Mouse (Mus musculus) heart, postnatal 14 days (tissue): ENCODE data around the gene Csnk1d. TPM values are rescaled to one million over a fixed set of nuclear protein-coding genes. Genes with fewer than 3 reads are reported as not detected.

Experiments
- DNase-seq, 2 experiments: peaks; one replicate each; pipeline ENCODE4 v3.0.0; 2021 to 2022
- intact Hi-C: fragments of 180-260 bp; cut with DNase I; formaldehyde crosslinking; loops from one replicate; pipeline ENCODE4 v1.15.1; 2025
- long read RNA-seq, 2 experiments: library from polyadenylated mRNA; stranded (forward); transcript quantifications; one replicate each; pipeline ENCODE4 v2.0.0; 2021
- total RNA-seq, 2 experiments: library from RNA; stranded (reverse); gene quantifications; 2 replicates each; pipeline ENCODE4 v1.2.3; 2021

Gene Csnk1d
- total RNA-seq = 10 to 100 TPM; 70.8 to 73.8 TPM
- long read RNA-seq, experiment 1, transcript Csnk1d-202 (10 exons, 3,500 nt) = minor isoform, 32 of 111 reads
- long read RNA-seq, experiment 1, transcript Csnk1d-201 (9 exons, 3,675 nt) = major isoform, 55 of 111 reads
- long read RNA-seq, experiment 1, partial matches to known transcripts = 3 of 111 reads
- long read RNA-seq, experiment 1, other reads (novel, unspliced or antisense) = 21 of 111 reads
- long read RNA-seq, experiment 2, transcript Csnk1d-201 (9 exons, 3,675 nt) = major isoform, 41 of 82 reads
- long read RNA-seq, experiment 2, transcript Csnk1d-202 (10 exons, 3,500 nt) = minor isoform, 17 of 82 reads
- long read RNA-seq, experiment 2, partial matches to known transcripts = 12 of 82 reads
- long read RNA-seq, experiment 2, other reads (novel, unspliced or antisense) = 12 of 82 reads

DNA sequence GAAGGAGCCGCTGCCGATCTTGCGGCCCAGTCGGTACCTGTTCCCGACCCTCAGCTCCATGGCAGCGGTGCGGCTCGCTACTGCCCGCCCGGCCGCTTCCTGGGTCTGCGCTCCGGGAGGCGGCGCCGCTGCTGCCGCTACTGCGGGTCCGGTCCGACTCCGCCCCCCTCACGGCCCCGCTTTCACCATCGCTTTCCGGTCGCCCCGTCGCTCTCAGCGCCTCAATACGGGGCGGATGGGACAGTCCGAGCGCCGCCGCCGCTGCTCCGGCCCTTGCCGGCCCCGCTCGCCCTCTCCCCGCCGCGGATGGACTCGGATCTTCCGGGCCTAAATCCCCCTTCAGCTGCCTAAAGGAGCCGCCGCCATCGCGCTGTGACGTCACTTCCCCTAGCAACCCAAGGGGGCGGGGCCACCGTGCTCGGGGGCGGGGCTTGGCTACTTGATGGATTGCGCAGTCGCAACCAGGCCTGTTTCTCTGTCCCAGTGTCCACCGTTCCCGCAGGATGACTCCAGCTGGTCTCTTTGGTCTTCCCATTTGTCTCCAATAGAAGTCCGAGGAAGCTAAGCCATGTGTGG, at the start of gene Csnk1d:
TSS of gene Csnk1d (minus strand) at position 380 of the 576 bp plus-strand sequence.
- peak; percentile 99 to 100 for DNase-seq
- intact Hi-C loops = loop anchor here (2.0 kb wide), 1 partner anchor 166 kb away; the partner anchor contains the start of gene Fasn

DNA sequence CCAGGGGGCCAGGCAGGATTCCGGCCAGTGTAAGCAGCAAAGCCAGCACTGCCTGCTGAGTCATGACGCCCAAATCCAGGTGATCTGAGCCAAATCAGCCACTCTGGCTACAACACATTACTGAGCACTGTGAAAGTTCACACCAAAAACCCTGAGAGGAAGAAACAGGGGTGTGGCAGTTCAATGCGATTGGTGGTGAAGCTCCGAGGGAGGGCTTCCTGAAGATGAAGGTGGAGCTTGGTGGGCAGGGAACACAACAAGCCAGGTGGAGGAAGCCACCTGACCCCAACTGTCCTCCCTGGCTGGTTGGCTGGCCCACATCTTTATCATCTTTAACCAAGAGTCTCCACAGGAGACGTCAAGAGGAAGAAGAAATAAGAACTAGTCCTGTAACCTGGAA, 48.2 kb upstream of the Csnk1d start, which contains the start of gene Cd7:
TSS of gene Cd7 (minus strand) at position 117 of the 400 bp plus-strand sequence.
- no peak for DNase-seq
- intact Hi-C loops = no loop called here

DNA sequence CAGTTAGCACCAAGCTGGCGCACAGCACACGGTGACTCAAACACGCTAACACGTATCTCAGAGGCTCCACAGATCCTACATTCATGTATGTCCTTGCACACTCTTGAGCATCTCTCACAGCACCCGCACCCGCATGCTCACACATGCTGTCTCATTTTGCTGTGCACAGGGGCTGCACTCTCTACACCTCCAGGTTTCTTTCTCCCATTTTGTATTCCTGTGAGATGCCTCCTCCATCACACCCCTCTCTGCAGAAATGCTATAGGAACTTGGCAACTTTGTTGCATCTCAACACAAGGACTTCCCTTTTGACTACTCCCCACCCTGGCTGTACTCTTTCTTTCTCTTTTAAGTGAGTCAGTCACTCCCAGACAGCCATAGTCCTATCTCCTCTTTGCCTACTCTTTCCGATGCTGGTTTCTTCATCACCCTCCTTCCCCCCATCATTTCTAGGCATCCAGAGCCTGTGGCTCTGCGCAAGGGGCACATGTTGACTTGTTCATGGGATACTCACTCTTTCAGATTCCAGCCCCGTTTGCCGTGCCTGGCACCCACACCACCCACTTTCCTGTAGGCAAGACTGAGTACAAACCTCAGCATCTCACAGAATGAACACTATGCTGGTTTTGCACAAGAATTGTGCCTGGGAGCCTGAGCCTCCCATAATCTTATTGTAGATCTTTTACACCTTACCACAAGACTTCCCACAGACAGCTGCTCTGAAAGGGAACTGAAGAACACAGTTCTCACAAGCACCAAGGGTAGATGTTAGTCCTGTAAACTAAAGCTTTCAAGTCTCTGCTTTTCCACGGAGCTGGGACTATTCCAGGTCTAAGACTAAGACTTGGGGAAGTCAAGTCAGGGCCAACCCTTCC, 47.5 kb upstream of the Csnk1d start:
- intact Hi-C loops = no loop called here
- no peak for DNase-seq

DNA sequence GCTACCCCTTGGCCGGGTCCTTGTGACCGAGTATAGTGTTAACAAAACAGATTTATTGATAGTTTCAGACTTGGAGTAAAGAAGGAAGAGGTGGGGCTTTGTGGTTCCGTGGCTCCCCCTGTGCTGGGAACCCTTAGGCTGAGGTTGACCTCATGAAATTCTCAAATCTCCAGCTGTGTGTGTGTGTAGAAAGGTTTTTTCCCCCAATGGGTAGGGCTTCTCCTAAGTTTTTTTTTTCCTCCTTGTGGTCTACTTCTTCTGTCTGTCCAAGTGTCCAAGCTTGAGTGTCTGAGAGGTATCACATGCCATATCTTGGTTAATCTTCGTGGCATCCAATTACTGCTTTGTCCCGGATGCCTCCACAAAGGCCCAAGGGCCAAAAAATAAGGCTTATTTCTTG, 42.0 kb upstream of the Csnk1d start:
- DNase-seq = no peak
- intact Hi-C loops = no loop called here

DNA sequence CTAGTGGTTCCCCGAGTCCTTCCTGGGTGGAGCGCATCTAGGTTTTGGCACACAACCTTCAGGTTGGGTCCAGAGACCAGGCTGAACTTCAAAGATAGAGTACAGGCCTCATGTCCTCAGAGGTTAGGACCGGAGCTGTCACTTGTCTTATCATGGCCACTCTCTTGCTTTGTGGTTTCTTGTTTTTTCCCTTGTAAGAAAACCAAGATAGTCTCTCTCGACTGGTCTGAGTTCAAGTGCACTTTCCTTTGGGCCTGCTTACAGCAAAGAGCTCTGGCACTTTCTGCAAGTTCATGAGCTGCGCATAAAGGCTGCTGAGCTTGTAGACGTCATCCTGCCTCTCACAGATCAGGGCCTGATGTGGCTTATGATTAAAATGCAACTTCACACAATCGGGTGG, 36.1 kb upstream of the Csnk1d start:
- no peak for DNase-seq
- intact Hi-C loops = no loop called here

DNA sequence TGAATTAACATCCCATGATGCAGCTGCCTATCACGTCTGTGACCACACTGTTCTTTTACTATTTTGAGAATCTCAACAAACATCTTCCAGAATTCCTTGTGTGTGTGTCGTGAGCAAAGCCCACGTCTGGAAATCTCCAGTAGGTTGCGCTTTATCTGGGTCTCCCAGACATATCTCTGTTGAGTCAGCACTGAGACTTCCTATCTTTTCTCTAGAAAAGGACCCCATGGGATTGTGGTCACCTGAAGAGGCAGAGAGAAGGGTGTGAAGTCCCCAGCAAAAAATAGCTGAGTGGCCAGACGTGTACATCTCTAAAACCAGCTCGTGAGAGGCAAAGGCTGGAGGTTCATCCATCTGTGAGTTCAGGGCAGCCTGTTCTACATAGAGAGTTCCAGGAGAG, 33.0 kb upstream of the Csnk1d start:
- intact Hi-C loops = no loop called here
- DNase-seq = no peak

DNA sequence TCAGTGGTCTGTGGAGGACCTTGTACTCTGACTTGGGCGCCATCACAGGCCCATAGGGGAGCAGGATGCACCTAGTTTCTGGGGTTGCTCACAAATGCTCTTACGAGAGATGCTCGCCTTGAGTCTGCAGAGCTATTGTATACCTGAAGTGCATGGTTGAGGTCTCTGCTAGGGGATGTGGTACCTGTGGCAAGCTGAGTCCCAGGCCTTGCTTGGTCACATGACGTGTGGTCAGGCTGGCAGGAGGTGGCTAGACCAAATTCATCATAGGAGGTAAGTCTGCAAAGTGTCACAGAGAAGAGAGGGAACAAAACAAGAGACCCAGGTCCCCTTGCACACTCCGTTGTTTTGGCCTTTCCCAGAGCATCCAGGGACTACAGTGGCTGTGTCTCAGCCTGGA, 28.4 kb upstream of the Csnk1d start:
- intact Hi-C loops = loop anchor here (2.0 kb wide), 2 partner anchors 21 to 183 kb away; no protein-coding TSS in a partner anchor
- DNase-seq = no peak

DNA sequence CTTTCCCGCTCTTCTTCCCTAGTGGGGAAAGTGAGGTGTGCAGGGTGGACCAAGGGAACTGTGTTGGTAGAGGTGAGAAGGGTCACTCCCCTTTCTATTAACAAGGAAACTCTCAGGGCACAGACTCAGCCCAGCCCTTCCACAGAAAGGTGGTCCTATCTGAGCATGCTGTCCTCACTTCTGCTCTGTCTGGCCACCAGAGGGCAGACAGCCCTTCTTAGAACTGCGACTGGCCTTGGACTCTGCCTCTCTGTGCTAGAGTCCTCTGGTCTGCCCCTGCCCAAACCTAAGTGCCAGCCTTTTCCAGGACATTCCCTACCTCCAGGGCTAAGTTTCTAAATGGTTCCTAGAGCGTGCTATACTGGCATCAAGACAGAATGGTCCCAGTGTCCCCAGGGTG, 26.6 kb upstream of the Csnk1d start:
- intact Hi-C loops = loop anchor here (2.0 kb wide), 2 partner anchors 23 to 185 kb away; no protein-coding TSS in a partner anchor
- DNase-seq = peak; percentile 68 to 78

DNA sequence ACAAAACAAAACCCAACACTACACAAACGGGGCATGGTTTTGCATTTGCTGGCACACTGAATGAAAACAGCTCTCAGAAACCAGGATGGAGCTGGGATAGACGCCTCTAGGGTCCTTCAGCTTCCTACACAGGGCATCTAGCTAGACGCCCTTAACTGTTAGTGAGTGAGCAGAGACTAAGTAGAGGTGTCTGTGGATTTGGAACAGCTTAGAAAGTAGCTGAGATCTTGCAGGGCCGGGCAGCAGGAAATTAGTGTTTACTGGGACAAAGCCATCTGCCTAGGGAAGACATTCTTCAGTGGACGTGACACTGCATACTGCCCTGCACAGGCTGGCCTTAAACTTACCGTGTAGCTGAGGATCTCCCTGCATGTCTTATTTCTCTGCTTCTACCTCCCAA, 24.3 kb upstream of the Csnk1d start:
- no peak for DNase-seq
- intact Hi-C loops = no loop called here

DNA sequence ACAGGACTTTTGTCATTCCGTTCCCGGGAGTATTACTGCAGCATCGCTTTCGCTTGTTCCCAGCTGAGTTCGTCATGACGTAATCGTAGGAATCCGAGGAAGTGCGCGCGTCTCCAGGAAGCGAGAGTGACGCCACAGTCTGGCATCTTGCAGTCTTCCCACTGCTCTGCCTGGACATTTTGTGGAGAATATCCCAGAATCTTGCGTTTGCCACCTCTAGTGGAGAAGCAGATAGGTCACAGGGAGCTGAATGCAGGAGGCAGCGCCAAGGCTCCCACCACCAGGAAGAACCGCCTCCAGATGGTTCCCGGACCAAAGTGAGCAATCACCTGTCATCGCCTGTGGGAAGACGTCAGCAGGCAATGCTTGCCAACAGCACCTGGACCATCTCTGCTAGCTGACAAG, 23.8 kb upstream of the Csnk1d start:
- peak; percentile 61 to 68 for DNase-seq
- intact Hi-C loops = no loop called here

DNA sequence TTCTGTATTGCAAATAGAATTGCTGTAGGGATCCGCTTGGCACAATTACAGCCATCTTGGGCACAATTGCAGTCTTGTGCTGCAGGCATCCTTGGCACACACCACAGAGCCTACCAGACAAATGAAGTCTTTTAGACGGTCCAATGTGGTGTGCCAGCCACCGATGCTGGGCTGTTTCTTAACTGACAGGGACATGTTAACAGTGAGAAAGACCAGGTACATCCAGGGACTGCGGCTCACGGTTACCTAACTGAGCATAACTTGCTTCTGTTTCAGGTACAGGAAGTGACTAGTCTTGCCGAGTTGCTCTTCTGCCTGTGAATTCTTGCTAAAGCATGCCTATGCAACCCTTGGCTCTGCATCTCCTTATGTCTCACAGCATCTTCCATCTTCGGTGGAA, 22.5 kb upstream of the Csnk1d start:
- intact Hi-C loops = no loop called here
- no peak for DNase-seq

DNA sequence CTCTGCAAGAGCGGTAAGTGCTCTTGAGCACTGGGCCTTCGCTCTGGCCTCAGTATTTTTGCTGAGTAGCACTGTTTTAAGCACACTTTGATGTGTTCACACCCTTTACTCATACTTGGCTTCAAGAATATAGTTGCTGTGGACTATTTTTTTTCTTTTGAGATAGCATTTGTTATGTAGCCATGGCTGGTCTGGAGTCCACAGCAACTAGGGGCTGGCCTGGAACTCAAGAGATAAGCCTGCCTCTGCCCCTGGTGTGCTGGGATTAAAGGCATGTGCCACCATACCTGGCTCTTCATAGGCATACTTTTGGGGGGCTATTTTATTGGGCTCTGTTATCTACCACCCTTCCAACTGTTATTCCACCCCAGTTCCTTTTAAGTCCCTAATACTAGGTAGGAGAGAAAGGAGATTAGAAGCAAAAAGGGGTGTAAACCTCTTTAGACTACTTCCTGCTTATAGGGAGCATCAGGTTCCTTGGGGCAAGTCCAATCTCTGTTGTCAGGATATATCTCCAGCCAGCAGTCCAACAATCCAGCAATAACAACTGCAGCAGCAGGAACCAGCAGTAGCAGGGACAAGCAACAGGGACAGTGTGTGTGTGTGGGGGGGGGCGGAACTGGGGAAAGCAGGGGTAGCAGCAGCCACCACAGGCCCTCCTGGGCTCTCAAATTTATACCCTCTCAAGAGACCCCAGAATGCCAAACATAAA, 19.1 kb upstream of the Csnk1d start:
- DNase-seq = no peak
- intact Hi-C loops = no loop called here

DNA sequence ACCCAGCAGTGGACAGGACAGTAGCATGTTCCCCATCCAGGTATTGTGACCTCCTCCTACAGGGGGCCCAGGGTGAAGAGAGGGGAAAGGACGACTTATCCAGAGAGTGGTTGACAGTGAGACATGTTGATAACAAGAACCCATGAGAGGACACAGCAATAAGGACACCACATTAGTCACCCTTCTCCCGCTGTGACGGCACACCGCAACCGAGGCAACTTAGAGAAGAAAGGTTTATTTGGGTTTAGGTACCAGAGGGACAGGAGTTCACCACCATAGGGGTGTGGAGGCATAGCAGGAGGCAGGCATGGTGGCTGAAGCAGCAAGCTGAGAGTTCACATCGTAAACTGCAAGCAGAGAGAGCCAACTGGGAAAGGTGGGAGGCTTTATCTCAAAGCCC, 15.1 kb upstream of the Csnk1d start:
- no peak for DNase-seq
- intact Hi-C loops = no loop called here

DNA sequence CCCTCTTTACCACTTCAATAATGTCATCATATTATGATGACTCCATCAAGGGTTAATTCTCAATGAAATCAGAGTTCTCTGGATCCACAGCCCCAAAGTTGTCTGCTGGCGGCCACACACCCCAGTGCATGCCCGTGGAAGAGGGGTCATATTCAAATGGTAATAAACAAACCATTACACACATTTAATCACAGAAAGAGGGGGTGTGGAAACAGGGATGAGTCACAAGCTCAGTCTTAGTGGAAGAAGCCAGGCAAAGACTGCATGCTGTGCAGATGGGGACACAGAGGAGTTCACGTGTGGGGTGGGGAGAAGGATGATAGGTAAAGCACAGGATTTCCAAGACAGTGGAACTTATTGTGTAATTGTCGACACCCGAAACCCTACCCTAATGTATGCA, 13.2 kb upstream of the Csnk1d start:
- DNase-seq = no peak
- intact Hi-C loops = no loop called here

DNA sequence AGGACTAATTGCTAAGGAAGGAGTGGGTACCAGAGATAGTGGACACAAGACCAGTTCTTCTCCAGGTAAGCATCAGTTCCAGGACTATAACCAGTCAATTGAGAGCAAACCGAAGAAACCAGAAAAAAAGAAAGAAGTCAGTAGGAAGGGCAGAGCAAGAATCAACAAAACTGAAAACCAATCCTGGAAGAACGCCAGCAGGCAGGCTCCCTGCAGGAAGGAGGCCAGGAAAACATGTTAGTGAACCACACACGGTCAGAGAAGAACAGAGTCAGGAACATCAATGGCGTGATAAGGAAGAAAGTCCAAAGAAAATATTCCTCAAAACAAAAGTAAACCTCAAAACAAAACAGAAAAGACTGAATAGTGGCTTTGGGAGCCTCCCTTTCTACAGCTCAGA, 10.8 kb upstream of the Csnk1d start:
- DNase-seq = peak; percentile 34 to 44
- intact Hi-C loops = no loop called here

DNA sequence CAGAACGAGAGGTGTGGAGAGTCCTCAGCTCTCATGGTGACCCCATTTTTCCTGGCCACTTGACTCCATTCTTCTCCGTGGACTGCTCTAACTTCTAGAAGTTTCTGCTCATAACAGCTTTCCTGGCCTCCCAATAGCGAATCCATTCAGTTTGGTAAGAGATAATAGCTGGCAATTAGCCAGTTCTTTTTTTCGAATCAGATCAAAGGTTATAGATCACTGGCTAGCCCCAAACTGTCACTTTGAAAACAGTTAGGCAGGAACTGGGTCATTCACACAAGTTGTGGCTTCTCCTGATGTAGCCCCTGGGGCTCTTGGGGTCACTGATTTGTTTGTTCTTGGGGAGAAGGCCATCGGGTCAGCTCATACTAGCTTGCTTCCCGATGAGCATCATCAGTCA, 3.6 kb upstream of the Csnk1d start:
- DNase-seq = no peak
- intact Hi-C loops = no loop called here

DNA sequence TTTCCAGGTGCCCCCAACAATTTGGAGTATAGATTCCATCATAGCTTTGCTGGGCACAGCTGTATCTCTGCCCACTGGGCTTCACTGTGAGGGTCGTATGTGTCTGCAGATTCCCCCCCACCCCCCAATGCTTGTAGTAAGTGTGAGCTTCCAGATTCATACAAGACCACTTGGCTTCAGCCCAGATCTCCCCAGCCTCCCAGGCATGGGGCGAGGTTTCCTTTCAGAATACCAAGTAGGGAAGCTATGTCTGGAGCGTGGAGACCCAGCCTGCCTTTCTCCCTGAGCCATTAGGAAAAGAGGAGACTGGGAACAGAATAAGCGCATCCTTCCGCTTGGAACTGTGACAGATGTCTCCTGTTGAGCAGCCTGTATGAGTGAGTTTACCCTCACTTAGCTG, 2.5 kb upstream of the Csnk1d start:
- no peak for DNase-seq
- intact Hi-C loops = no loop called here

DNA sequence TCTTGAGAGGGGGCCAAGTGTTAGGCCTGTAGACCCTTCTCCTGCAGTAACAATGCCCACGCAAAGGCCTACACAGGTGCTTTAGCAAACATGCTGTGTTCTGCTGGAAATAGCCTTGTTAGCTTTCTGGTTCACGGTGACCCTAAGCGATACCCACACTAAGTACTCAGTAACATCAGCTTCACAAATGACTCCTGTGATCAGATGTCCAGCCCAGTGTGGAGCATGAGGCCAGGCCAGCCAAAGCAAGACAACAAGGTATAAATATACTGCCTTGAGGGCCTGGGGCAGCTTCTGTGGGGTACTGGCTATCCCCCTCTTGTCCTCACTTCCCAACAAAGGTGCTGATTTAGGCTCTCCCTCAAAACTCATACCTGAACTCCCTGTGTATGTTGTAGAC, 1.9 kb upstream of the Csnk1d start:
- DNase-seq = no peak
- intact Hi-C loops = no loop called here

DNA sequence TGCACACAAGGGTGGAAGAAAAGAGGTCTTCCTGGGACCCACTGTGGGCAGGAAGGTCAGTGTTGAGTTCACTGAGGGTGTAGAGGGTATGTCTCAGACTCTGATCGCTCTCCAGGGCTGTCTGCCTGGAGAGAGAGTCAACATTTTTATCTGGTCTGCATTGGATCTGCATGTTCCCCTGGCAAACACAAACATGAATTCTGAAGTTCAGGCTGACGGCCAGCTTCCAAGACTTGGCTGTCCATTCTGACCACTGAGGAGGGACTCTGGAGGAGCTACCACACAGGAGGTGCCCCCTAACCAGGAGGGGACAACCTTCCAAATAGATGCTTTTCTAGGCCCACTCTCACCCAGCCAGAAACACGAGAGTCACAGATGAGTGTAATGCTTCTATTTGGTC, 661 bp upstream of the Csnk1d start:
- intact Hi-C loops = loop anchor here (2.0 kb wide), 1 partner anchor 167 kb away; the partner anchor contains the start of gene Fasn
- peak; percentile 53 to 59 for DNase-seq

DNA sequence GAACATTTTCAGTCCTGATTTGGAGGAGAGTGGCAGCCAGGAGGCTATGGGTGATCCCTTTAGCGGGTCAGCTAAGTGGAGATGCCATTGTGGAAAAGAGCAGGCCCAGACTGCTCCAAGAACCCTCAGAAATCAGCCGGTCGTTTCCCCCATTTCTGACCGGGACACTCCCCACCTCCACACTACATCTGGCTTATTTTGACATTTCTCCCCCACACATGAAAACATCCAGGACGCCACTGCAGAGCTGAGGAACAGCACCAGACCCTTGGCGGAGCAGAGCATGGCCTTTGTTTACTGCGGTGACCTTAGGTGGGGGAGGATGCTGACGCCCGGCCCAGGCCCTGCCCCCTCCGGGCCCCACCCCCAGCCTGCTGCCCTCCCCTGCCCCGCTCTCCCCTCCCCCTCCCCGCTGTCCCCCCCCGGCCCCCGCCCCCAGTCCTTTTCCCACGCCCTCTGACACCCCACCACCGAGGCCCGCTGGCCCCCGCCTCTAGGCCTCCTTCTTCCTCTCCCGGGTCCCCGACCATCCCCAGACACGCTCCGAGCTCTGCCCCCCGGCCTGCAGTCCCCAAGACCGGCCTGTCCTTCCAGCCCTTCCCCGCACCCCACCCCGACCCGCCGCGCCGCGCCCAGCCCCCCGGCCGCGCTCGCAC, 876 bp downstream of the Csnk1d start:
- DNase-seq = peak; percentile 63 to 72
- intact Hi-C loops = loop anchor here (2.0 kb wide), 1 partner anchor 165 kb away; the partner anchor contains the start of gene Fasn
